Mouse (Mus musculus) left cerebral cortex, adult 9 months (tissue): ENCODE measurements at regions not wholly inside any gene's neighbourhood (a gene's known extent, or its start where the extent isn't known, plus 50 kb on each side); places are given as distances from the start of the nearest gene placed in this dataset.
"Not testable (repeated sequence)": the region's sequence is repeated elsewhere in the genome, so short reads cannot be mapped to it uniquely, and the experiment has no call there.

Experiments
- DNase-seq, 2 experiments: peaks; one replicate each; pipeline ENCODE4 v3.0.0; 2022; ENCODE audit warnings: low spot score in 2 of 2

GRCm38 (mm10) chr6:69932297-69932696 is 859.7 kb downstream of the Rpia start:
- DNase-seq: no peak

DNA sequence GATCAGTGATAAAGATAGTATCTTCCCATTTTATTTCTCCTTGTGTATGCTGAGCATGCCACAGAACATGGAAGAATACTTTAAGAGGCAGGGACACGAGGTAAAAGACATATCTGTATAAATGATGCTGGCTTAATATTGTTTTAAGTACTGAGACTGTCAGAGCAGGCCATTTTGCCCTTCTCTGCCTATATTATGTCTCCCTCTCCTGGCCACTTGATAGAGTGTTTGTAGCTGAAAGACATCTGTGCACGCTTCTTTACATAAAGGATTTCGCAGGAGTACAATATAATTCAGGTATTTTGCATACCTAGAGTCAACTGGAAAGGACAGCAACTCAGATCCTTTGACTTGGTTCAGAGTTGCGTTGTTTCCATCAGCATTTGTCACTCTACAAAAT is 877.3 kb downstream of the Rpia start:
- no peak for DNase-seq

- peak in 1 of 2 experiments; percentile 2 for DNase-seq
Measured at GRCm38 (mm10) chr6:69879286-69879685, 912.7 kb downstream of the Rpia start.

DNA sequence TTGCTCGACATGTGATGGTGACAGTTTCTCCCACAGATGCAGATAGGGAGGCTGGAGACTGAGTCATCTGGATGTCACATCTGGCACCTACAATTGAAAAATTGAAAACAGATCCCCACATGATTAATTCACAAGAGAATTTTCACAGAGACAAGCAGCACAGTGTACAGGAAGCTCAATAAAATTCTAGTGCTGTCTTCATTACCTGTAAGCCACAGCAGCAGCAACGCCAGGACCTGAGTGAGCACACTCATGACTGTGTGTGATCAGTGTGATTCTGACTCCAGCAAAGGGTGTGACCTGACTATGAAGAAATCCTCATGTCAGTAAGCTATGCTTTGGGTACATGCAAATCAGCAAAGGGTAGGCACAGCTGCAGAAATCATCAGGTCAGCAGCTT is 933.4 kb downstream of the Rpia start:
- not testable (repeated sequence) for DNase-seq

DNA sequence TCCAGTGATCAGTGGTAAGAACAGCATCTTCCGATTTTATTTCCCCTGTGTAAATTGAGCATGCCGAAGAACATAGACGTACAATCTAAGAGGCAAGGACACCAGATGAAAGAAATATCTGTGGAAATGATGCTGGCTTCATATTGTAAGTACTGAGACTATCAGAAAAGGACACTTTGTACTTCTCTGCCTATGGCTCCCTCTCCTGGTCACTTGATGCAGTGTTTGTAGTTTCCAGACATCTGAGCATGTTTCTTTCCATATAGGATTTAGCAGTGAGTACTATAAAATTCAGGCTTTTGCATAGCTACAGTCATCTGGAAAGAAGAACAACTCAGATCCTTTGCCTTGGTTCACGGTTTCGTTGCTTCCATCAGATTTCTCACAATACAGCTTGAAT is 963.4 kb downstream of the Rpia start:
- DNase-seq: peak in 1 of 2 experiments; percentile 11

DNA sequence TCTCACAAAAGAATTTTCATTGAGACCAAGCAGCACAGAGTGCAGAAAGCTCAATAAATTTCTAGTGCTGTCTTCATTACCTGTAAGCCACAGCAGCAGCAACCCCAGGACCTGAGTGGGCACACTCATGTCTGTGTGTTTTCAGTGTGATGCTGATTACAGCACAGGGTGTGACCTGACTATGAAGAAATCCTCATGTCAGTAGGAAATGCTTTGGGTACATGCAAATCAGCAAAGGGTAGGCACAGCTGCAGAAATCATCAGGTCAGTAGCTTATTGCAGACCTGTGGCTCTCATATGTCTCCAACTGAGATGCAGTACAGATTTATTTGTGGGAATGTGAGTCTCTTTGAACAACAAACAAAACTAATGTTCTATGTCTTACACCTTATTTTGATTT is 977.1 kb downstream of the Rpia start:
- not testable (repeated sequence) for DNase-seq

GRCm38 (mm10) chr6:69814373-69814772 is 977.7 kb downstream of the Rpia start:
- DNase-seq: not testable (repeated sequence)

GRCm38 (mm10) chr6:69780330-69780729 is 1011.7 kb downstream of the Rpia start:
- peak in 1 of 2 experiments; percentile 9 for DNase-seq

GRCm38 (mm10) chr6:69777322-69777721 is 1014.7 kb downstream of the Rpia start:
- not testable (repeated sequence) for DNase-seq

- DNase-seq: no peak
Measured at GRCm38 (mm10) chr6:69764861-69765260, 1027.2 kb downstream of the Rpia start.

- peak in 1 of 2 experiments; percentile 11 for DNase-seq
Measured at GRCm38 (mm10) chr6:69758618-69759017, 1033.4 kb downstream of the Rpia start.

DNA sequence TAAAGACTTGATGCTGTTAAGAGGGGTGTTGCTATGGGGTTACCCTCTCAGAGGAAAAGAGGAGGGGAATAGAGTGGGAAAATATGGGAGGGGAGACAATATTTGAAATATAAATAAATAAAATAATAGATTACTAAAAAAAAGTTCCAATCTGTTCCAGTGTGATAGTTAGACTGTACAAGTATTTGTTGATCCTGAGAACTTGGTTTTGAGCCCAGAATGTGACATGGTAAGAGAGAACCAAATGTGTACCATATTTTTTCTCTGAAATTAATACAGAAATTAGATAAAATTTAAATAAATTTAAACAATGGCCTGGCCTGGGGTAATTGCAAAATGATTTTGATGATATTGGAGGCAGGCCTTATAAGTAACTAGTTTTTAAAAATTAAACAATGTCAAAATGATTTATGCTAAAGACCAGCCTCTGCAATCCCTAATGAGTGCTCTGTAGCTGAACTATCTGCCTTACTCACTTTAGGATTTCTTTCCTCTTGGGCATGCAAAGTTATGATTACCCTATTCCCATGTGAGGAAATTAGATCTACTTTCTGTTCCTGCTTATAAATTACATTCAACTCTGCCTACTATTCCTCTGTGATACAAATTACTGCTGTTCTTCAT is 1052.9 kb downstream of the Rpia start:
- DNase-seq: no peak

GRCm38 (mm10) chr6:69732866-69733265 is 1059.2 kb downstream of the Rpia start:
- not testable (repeated sequence) for DNase-seq

DNA sequence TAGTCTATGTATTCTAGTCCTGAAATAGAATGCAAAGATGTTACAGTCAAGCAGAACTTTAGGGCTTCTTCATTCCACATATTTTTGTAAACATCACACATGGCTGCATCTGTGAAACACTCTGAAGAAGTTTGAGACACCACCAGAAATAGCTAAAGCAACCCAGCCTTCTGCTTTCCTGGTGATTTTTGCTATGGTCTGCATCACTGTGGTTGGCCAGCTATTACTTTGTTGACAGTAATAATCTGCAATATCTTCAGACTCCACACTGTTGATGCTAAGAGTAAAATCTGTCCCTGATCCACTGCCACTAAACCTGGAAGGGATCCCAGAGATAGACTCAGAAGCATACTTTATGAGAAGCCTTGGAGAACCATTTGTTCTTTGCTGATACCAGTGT is 1065.7 kb downstream of the Rpia start:
- DNase-seq: peak in 1 of 2 experiments; percentile 2

DNA sequence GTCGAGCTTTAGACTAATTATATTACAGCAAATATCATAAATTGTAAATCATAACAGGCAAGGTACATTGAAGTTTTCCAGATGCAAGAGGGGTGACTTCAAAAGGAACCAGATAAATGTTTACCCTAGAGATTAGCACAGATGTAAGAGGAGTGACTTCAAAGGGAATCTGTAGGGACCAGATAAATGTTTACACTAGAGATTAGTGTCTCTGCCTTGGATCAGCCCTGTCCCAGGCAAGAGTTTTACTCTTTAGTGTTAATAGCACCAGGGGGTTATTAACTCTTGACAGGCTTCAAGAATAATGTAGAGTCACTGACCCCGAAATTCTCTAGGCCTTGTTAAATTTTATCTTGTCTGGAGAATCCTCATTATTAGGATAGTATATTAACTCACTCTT is 1089.2 kb downstream of the Rpia start:
- not testable (repeated sequence) for DNase-seq

- no peak for DNase-seq
Measured at GRCm38 (mm10) chr6:69681172-69681571, 1110.9 kb downstream of the Rpia start.

GRCm38 (mm10) chr6:69662426-69662825 is 1129.6 kb downstream of the Rpia start:
- not testable (repeated sequence) for DNase-seq
